ENCODE assay signal across 8 mouse cellular contexts in the genomic region with DNA sequence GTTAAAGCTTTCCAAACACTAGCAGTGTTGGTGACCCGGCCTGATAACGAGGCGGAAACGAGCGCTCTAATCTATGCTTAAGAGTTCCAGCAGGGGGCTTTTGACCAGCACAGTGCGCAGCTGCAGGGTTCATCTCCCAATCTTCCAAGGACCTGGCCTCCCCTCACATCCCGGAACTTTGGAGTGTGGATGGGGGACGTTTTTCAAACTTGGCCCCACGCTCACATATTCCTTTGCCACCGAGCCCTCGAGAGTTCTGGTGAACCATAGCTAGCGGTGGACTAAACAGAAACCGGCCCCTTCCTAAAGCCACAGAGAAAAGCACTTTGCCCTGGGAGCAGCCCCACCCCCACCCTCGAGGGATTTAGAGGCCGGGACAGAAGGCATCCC. TPM values are rescaled to one million over a fixed set of nuclear protein-coding genes. Genes with fewer than 3 reads are reported as not detected.
A peak's percentile ranks its signal among the peaks of the same experiment; 100 is the strongest.
DNase-seq lines count a peak whose midpoint lies in the region; ATAC-seq and TF ChIP-seq lines count a peak whose summit lies in the region.

No protein-coding gene starts in this region.

- no peaks in the 10 kb centered on the region for H3K9me3 ChIP-seq in embryonic facial prominence, embryonic 12.5 days
- no peaks in the 10 kb centered on the region for H3K9me3 ChIP-seq in heart, embryonic 16.5 days (replicated peaks; ENCODE audit: control insufficient read depth, low read length)
- H3K9me3 ChIP-seq in stomach, postnatal 0 days (ENCODE audit: control insufficient read depth, low read length), result no peaks in the 10 kb centered on the region

- H3K9ac ChIP-seq in embryonic facial prominence, embryonic 12.5 days, result peak overlapping the region; percentile 46; the same call in 1 of the 2 replicates
- H3K9ac ChIP-seq in heart, embryonic 16.5 days (ENCODE audit: low read length), result peak overlapping the region; percentile 68
- peak overlapping the region; percentile 52 for H3K9ac ChIP-seq in stomach, postnatal 0 days (ENCODE audit: low read length)

- peak overlapping the region; percentile 57 for H3K4me3 ChIP-seq in embryonic facial prominence, embryonic 12.5 days
- H3K4me3 ChIP-seq in heart, embryonic 16.5 days (ENCODE audit: low read length), result peak overlapping the region; percentile 76
- H3K4me3 ChIP-seq in stomach, postnatal 0 days (ENCODE audit: low read depth, low read length), result peak overlapping the region; percentile 60

- H3K36me3 ChIP-seq in embryonic facial prominence, embryonic 12.5 days, result no peaks in the 10 kb centered on the region
- H3K36me3 ChIP-seq in heart, embryonic 16.5 days (ENCODE audit: control insufficient read depth, insufficient read depth), result no peaks in the 10 kb centered on the region
- no peaks in the 10 kb centered on the region for H3K36me3 ChIP-seq in stomach, postnatal 0 days (ENCODE audit: control insufficient read depth, insufficient read depth, low read length)

- H3K4me1 ChIP-seq in embryonic facial prominence, embryonic 12.5 days, result no peaks in the 10 kb centered on the region
- peaks cover 3% of the 10 kb centered on the region for H3K4me1 ChIP-seq in heart, embryonic 16.5 days (ENCODE audit: control insufficient read depth, insufficient read depth, low read length)
- no peaks in the 10 kb centered on the region for H3K4me1 ChIP-seq in stomach, postnatal 0 days (replicated peaks; ENCODE audit: control insufficient read depth, insufficient read depth)

- peak overlapping the region; percentile 90 for H3K4me2 ChIP-seq in embryonic facial prominence, embryonic 12.5 days (replicated peaks)
- H3K4me2 ChIP-seq in heart, embryonic 16.5 days (ENCODE audit: low read depth, low read length), result peak overlapping the region; percentile 97
- peak overlapping the region; percentile 76 for H3K4me2 ChIP-seq in stomach, postnatal 0 days (replicated peaks; ENCODE audit: low read depth)

- peak; percentile 71 for TF ChIP-seq CTCF in stomach, postnatal 0 days (IDR thresholded peaks at IDR 0.05; ENCODE audit: low read depth)

- peak; percentile 23 to 49 for DNase-seq in spleen, adult 18-20 months
- DNase-seq in spleen, postnatal 4 days (ENCODE audit: low spot score in 2 of 2), result no peak
- DNase-seq in kidney, postnatal 4 days, result peak; percentile 69 to 79
- peak; percentile 62 for DNase-seq in stomach, postnatal 0 days (ENCODE audit: low spot score)
- no peak for DNase-seq in frontal cortex, adult 2 months (ENCODE audit: extremely low spot score in 1 of 2, low spot score in 1 of 2)

- ATAC-seq in embryonic facial prominence, embryonic 12.5 days (ENCODE audit: insufficient number of reproducible peaks, insufficient read depth, low FRiP score, low TSS enrichment), result 0 out of 2 replicates have a peak, but pooled peaks have one; percentile 71
- ATAC-seq in heart, embryonic 16.5 days (replicated peaks; ENCODE audit: extremely low read depth, insufficient read depth, low FRiP score), result peak; percentile 83
- peak; percentile 81 for ATAC-seq in megakaryocyte-erythroid progenitor cell, adult 5-6 weeks (replicated peaks; ENCODE audit: low FRiP score, low TSS enrichment, poor library complexity, severe bottlenecking)
- ATAC-seq in stomach, postnatal 0 days (ENCODE audit: low FRiP score, low TSS enrichment), result peak; percentile 78

- under 1% methylated on average over 15 of the region's 15 CpGs for WGBS in embryonic facial prominence, embryonic 12.5 days
- under 1% methylated on average over 15 of the region's 15 CpGs for WGBS in heart, embryonic 16.5 days
- whole genome bisulfite sequencing in stomach, postnatal 0 days, result 1% methylated on average over 15 of the region's 15 CpGs

- no peak for TF ChIP-seq EP300 in stomach, postnatal 0 days (optimal IDR thresholded peaks at IDR 0.05)

- H3K27ac ChIP-seq in embryonic facial prominence, embryonic 12.5 days, result no peak overlapping the region
- H3K27ac ChIP-seq in heart, embryonic 16.5 days (ENCODE audit: low read length), result peak overlapping the region; percentile 51; the same call in 1 of the 2 replicates
- H3K27ac ChIP-seq in stomach, postnatal 0 days (replicated peaks), result peak overlapping the region; percentile 78

- peaks cover 42% of the 10 kb centered on the region for H3K27me3 ChIP-seq in embryonic facial prominence, embryonic 12.5 days
- H3K27me3 ChIP-seq in heart, embryonic 16.5 days (ENCODE audit: control insufficient read depth, insufficient read depth, low read length), result peaks cover 31% of the 10 kb centered on the region
- H3K27me3 ChIP-seq in stomach, postnatal 0 days (ENCODE audit: control insufficient read depth, insufficient read depth, low read length), result no peaks in the 10 kb centered on the region; the same call in 1 of the 2 replicates

RNA-seq across cellular contexts. Expression of a gene that starts 6.3 kb away (rescaled TPM):
- 0.22 TPM in 1 of 2 replicates, not detected in the other for polyA plus RNA-seq in embryonic facial prominence, embryonic 12.5 days (2016; fragmentation: Nextera tagmentation; extraction: Ambion mirVana)
- polyA plus RNA-seq in heart, embryonic 16.5 days (2015; fragmentation: Nextera tagmentation; extraction: Ambion mirVana), result 0.71 and 2.0 TPM in 2 replicates
- total RNA-seq in megakaryocyte-erythroid progenitor cell, adult 5-6 weeks (2014; fragmentation: Nextera tagmentation), result not detected in 2 replicates
- total RNA-seq in megakaryocyte-erythroid progenitor cell, adult 5-6 weeks (2017), result not detected in 2 replicates
- polyA plus RNA-seq in stomach, postnatal 0 days (2015; fragmentation: Nextera tagmentation; extraction: Ambion mirVana), result 0.13 TPM in 1 of 2 replicates, not detected in the other
- 0.18 TPM in 1 of 2 replicates, not detected in the other for polyA plus RNA-seq in frontal cortex, adult 2 months (2012; rRNA removed)

RNA-seq across cellular contexts. Expression of a gene that starts 28.7 kb away (rescaled TPM):
- polyA plus RNA-seq in embryonic facial prominence, embryonic 12.5 days (2016; fragmentation: Nextera tagmentation; extraction: Ambion mirVana), result 0.14 and 0.92 TPM in 2 replicates
- 0.66 and 0.69 TPM in 2 replicates for polyA plus RNA-seq in heart, embryonic 16.5 days (2015; fragmentation: Nextera tagmentation; extraction: Ambion mirVana)
- total RNA-seq in megakaryocyte-erythroid progenitor cell, adult 5-6 weeks (2014; fragmentation: Nextera tagmentation), result not detected in 2 replicates
- total RNA-seq in megakaryocyte-erythroid progenitor cell, adult 5-6 weeks (2017), result 1.0 TPM in 1 of 2 replicates, not detected in the other
- 0.11 and 0.17 TPM in 2 replicates for polyA plus RNA-seq in stomach, postnatal 0 days (2015; fragmentation: Nextera tagmentation; extraction: Ambion mirVana)
- polyA plus RNA-seq in frontal cortex, adult 2 months (2012; rRNA removed), result 1.0 and 1.2 TPM in 2 replicates

RNA-seq across cellular contexts. Expression of a gene that starts 42.5 kb away (rescaled TPM):
- 2.3 and 2.8 TPM in 2 replicates for polyA plus RNA-seq in embryonic facial prominence, embryonic 12.5 days (2016; fragmentation: Nextera tagmentation; extraction: Ambion mirVana)
- polyA plus RNA-seq in heart, embryonic 16.5 days (2015; fragmentation: Nextera tagmentation; extraction: Ambion mirVana), result 1.7 and 2.8 TPM in 2 replicates
- 1.5 and 4.5 TPM in 2 replicates for total RNA-seq in megakaryocyte-erythroid progenitor cell, adult 5-6 weeks (2014; fragmentation: Nextera tagmentation)
- total RNA-seq in megakaryocyte-erythroid progenitor cell, adult 5-6 weeks (2017), result 0.34 and 2.6 TPM in 2 replicates
- 0.85 and 1.1 TPM in 2 replicates for polyA plus RNA-seq in stomach, postnatal 0 days (2015; fragmentation: Nextera tagmentation; extraction: Ambion mirVana)
- polyA plus RNA-seq in frontal cortex, adult 2 months (2012; rRNA removed), result 6.4 and 7.7 TPM in 2 replicates

RNA-seq across cellular contexts. Expression of a gene that starts 55.4 kb away (rescaled TPM):
- 0.15 and 0.28 TPM in 2 replicates for polyA plus RNA-seq in embryonic facial prominence, embryonic 12.5 days (2016; fragmentation: Nextera tagmentation; extraction: Ambion mirVana)
- polyA plus RNA-seq in heart, embryonic 16.5 days (2015; fragmentation: Nextera tagmentation; extraction: Ambion mirVana), result 0.37 and 0.47 TPM in 2 replicates
- not detected in 2 replicates for total RNA-seq in megakaryocyte-erythroid progenitor cell, adult 5-6 weeks (2014; fragmentation: Nextera tagmentation)
- total RNA-seq in megakaryocyte-erythroid progenitor cell, adult 5-6 weeks (2017), result not detected in 2 replicates
- polyA plus RNA-seq in stomach, postnatal 0 days (2015; fragmentation: Nextera tagmentation; extraction: Ambion mirVana), result 0.05 and 0.18 TPM in 2 replicates
- 29.7 and 30.9 TPM in 2 replicates for polyA plus RNA-seq in frontal cortex, adult 2 months (2012; rRNA removed)

Comparison
In these comparisons a context has a peak if more than half of its experiments do, and no peak if none do; other contexts are left out.
1. DNase-seq: peak in spleen, adult 18-20 months (2 of 2), kidney, postnatal 4 days (2 of 2) and stomach, postnatal 0 days (single experiment); none in spleen, postnatal 4 days (0 of 2) and frontal cortex, adult 2 months (0 of 2).
2. Peak in every context shown above with its lines, with median percentiles within 50 percentile points of each other: ATAC-seq, H3K4me2 ChIP-seq, H3K4me3 ChIP-seq and H3K9ac ChIP-seq.